Mouse (Mus musculus) embryo, embryonic 10.5 days (tissue): ENCODE measurements around the gene Btbd35f18.
"Not testable (repeated sequence)": the region's sequence is repeated elsewhere in the genome, so short reads cannot be mapped to it uniquely, and the experiment has no call there.

Experiments used
- DNase-seq: peaks from one replicate; pipeline ENCODE4 v3.0.0-alpha.2; 2015; ENCODE audit warnings: low spot score

Btbd35f18 gene

GRCm38 (mm10) chrX:3699933-3700332 is at the start of gene Btbd35f18:
Gene Btbd35f18, plus strand, starts transcription at chrX:3700233.
- DNase-seq: not testable (repeated sequence)
